Mouse (Mus musculus): ENCODE data around the gene Cenpk.
"Not testable (repeated sequence)": the region's sequence is repeated elsewhere in the genome, so short reads cannot be mapped to it uniquely, and the experiment has no call there.

Cenpk gene

DNA sequence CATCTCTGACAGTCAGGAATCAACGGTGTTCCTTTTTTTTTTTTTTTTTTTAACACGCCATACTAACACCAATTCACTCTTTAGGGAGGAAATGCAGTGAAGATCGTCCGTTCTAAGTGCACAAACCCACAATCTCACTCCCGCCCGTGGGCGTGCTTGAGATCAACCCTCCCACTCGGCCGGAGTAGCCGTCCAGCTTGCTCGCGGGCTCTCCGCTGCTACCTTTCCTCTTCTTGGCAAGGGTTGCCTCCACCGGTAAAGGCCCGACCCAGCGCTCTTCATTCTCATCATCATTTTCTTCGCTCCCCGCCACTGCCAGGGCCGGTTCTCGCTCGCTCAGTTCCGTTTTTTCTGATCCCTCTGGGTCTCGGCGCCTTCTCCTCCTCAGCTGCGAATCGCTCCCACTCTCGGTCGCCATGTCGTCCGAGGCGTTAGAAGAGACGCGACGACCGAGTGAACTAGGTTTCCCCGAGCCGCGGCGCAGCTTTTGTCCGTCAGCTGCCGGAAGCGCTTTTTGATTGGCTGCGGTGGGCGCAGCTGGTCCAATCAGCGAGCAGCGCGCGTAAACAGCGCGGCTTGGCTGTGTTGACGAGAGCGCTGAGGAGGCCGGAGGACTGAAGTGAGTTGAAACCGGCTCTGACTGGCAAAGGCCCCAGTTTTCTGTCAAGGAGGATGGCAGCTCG lies at the start of gene Cenpk, which contains the start of gene Ppwd1:
Gene Cenpk, plus strand, starts transcription at position 228 of the 683 bp plus-strand sequence.
Gene Ppwd1, minus strand, starts transcription at position 460 of the 683 bp plus-strand sequence.
- DNase-seq (ENCODE audit: low read depth, low spot score) = peak; percentile 98

DNA sequence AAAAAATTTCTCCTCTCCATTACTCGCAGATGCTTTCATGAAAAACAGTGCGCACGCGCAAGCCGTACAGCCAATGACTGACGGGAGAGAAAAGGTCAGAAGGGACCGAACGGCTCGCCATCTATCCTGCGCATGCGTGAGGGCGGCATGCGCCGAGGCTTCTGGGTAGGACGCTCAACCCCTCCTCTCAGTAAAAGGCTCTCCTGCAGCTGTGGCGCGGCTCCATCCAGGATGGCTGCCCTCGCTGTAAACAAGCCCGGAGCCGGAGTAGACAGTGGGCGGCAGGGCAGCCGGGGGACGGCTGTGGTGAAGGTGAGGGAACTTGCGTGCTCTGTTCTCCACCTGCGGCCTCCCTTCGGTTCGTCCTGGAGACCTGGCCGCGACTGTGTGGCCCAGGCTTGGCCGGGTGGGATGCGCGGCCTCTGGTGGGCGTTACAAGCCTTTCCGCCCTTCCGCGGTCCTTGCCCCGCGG lies 49.7 kb upstream of the Cenpk start, which contains the start of gene Trim23:
Gene Trim23, plus strand, starts transcription at position 148 of the 472 bp plus-strand sequence.
- peak; percentile 99 for DNase-seq (ENCODE audit: low read depth, low spot score)

DNA sequence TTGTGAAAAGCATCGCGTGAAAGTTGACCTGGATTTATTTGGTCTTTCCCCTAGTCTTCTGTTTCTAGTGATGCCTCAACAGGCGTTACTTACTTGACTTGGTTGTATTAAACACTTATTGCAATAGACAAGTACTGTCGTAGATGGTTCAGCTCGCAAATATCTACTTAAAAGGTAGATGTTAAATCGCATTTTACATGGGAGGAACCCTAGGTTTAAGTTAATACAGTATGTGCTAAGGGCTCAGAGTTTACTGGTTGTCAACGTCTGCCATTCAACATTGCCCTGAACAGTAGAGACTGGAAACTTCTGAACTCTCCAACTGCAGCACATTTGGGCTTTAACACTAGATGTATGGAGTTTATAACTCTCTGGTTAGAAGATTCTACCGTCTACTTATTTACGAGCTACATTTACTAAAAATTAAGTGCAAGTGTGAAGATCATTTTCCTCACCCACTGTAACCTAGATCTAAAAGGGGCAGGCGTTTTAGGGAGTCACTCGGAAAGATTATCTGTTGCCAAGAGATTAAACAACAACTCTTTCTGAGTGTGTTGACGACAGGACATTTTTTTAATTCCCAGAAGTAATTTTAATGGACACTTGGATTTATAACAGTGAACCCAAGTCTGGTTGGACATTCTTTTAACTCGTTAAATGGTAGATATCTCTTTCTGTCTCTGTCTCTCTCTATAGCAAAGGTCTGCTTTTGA lies 49.1 kb upstream of the Cenpk start:
- no peak for DNase-seq (ENCODE audit: low read depth, low spot score)

DNA sequence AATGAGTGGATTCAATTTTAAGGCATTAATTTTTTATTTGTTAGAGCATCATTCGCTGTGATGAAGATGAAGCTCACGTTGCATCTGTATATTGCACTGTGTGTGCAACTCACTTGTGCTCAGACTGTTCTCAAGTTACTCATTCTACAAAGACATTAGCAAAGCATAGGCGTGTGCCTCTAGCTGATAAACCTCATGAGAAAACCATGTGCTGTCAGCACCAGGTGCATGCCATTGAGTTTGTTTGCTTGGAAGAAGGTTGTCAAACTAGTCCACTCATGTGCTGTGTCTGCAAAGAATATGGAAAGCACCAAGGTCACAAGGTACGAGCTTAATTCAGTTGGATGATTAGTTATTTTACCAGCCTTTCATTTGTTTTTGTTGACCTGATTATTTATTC lies 41.1 kb upstream of the Cenpk start:
- DNase-seq (ENCODE audit: low read depth, low spot score) = no peak

DNA sequence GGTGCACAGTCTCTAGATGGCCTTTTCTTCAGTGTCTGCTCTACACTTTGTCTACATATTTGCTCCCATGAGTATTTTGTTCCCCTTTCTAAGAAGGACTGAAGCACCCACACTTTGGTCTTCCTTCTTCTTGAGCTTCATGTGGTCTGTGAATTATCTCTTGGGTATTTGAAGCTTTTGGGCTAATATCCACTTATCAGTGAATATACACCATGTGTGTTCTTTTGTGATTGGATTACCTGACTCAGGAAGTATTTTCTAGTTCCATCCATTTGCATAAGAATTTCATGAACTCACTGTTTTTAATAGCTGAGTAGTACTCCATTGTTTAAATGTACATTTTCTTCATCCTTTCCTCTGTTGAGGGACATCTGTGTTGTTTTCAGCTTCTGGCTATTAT lies 32.5 kb upstream of the Cenpk start:
- DNase-seq (ENCODE audit: low read depth, low spot score) = not testable (repeated sequence)

DNA sequence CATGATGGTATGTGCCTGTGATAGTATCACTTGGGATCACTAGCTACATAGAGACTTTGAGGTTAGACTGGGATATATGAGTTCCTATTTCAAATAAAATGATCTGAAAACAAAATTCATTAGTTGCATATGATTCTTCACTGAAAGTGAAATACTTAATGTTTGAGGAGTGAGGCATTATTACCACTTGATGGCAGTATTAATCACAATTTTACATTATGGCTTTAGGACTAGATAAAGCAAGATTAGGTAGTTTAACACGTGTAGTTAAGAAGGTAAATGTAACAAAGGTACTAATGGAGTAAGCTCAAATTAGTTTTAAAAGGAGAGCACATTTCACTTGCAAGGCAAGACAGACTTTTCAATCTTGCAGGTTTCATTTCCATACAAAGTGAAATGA lies 24.1 kb upstream of the Cenpk start:
- DNase-seq (ENCODE audit: low read depth, low spot score) = peak; percentile 22

DNA sequence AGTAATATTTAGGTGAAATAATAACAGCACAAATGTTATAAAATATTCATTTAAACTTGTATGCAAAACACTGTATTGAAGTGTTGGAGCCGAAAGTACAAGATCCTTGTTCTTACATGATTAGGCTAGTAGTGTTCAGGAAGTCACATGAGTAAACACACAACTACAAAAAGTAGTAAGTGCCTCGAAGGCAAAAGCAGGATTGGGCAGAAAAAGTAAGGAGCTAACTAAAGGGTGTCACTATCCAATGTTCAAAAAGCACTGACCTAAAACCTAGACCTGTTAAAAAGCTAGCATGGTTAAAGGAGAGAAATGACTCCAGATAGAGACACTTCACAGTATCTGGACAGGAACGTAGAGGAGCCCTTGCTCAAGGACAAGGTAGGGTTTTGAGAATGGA lies 933 bp upstream of the Cenpk start:
- no peak for DNase-seq (ENCODE audit: low read depth, low spot score)

DNA sequence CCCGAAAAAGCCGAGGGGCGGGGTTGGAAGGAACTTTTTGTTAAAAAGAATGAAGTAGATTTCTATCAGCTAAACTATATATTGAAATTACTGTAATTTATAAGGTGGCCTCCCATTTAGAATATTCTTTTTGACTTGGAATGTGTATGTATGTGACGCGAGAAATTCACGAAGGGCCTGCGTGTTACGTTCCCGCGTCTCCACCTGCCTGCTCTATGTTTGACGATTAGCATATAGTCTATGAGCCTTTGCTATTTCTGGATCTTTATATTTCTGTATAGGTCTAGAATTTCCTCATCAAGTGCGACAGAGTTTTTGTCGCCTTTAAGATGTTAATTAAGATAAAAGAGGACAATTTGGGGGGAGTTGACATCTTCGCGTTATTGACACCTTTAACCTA lies 770 bp downstream of the Cenpk start:
- DNase-seq (ENCODE audit: low read depth, low spot score) = peak; percentile 42

DNA sequence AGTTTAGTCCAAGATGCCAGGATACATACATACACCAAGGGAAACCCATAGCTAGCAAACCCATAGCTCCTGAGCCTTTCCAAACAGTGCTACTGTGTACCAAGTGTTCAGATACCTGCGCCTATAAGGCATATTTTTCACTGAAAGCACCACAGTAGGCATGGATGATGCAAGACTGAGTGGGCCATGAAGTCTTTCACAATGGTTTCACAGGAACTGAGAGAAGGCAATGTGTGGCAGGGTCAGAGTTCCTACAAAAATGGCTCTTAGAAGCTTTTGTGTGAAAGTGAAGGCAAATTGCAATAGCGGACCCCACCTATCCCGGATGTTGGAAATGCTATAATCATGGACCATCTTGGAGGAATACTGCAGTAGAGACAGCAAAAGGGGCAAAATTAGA lies 30.6 kb downstream of the Cenpk start:
- no peak for DNase-seq (ENCODE audit: low read depth, low spot score)

DNA sequence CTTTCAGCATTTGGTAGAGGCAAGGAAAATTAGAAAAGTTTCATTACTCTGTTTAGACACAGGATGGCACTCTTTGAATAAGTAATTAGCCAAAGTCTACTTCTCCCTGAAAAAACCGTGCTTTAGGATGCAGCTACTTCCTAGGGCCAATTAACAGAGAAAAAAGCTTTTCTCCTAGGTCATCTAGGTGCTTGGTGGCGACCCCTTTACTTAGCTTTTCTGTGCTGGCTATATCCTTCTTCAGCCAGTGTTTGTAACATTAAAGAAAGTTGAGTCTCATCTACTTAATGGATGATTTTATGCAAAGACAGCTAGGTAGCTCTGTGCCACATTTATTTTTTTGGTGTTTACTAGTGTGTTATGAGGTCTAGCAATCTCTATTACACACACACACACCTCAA lies 56.6 kb downstream of the Cenpk start:
- peak; percentile 62 for DNase-seq (ENCODE audit: low read depth, low spot score)

DNA sequence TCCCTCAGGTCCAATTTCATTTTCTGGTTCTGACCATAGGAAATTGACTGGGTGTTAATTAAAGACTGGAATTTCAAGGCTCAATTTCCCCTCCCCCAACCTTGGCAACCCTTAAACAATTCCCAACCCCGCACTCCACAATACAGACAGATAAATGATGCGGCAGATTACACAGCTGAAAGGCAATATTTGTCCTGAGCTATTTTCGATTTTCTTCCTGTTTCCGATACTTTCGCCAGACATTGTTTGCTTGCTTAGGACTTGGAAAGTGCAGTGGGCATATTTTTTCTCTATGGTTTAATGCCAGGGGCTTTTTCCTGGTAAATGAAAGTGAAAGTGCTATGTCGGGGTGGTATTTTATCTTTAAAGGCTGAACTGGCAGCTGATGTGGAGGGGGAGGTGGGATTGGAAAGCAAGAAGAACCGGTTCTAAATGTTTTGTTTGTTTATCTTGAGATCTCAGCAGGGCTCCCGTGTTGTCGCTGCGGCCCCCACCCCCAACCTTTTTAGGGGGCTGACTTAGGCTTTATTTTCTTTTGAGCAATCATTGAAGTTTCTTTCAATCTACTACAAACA lies 57.4 kb downstream of the Cenpk start:
- peak; percentile 68 for DNase-seq (ENCODE audit: low read depth, low spot score)

DNA sequence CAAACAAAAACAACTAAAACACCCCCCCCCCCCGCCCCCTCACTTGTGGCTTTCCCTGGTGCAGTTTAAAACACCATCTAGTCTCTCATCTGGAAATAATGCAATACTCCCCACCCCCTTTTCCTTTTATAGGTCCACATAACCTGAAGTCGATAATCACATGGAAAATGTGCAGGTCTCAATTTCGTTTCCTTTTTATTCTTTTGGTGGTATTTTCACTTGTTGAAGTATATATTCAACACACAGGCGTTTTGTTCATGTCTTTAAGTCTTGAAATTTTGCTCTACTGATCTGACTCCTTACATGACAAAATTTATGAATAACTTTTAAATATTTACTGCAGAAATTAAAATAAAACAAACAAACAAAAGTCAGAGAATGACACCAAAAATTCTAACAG lies 57.9 kb downstream of the Cenpk start:
- DNase-seq (ENCODE audit: low read depth, low spot score) = peak; percentile 54

DNA sequence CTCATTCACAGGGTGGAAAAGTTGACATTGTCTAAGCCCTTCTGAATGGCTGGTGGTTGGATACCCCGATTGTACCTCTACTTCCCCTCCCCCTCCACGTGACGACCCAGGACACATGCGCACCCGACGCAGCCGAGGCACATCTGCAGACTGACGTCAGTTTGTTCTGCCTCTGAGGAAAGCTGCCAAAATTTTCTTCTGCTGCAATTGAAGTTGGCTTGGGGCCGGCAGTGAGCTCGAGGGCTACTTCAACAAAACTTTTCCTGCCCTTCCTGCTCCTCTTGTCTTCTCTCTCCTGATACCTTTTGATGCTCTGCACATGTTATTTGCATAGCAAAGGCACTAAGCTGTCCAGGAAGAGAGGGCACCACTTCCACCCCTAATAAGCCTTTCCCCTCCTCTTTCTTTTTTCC lies 58.5 kb downstream of the Cenpk start:
- peak; percentile 96 for DNase-seq (ENCODE audit: low read depth, low spot score)

DNA sequence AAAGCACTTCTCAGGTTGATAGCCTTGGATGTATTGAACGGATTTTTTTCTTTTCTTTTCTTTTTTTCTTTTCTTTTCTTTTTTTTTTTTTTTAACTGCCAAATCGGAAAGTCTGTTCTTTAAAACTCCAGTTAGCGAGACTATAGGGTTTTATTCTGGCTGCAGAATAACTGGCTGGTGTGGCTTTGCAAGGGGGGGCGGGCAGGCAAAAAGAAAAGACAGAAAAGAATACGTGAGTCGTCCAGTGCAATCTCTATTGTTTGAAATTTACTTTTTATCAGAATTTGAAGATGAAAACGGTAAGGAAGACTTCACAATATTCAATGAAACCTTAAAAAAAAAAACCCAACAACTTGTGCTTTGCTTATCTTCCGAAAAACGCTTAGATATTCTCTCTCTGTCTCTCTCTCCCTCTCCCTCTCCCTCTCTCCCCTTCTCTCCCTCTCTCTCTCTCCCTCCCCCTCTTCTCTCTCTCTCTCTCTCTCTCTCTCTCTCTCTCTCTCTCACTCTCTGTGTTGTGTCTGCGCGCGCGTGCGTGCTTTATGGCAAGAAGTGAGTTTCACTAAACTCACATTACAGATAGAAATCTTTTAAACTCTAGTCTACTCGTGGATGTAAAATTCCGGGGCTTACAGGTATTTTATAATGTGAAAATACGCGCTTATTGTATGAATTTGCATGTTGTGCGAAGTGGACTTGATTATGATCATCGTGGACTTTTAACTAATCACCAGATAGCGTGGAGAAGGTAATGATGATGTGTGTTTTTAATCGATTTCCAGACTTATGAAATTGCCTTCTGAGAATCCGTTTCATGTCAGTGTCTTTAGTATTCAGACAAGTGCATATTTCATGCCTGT lies 59.2 kb downstream of the Cenpk start, which contains the start of gene Adamts6:
Gene Adamts6, plus strand, starts transcription at position 470 of the 860 bp plus-strand sequence.
- DNase-seq (ENCODE audit: low read depth, low spot score) = peak; percentile 71

DNA sequence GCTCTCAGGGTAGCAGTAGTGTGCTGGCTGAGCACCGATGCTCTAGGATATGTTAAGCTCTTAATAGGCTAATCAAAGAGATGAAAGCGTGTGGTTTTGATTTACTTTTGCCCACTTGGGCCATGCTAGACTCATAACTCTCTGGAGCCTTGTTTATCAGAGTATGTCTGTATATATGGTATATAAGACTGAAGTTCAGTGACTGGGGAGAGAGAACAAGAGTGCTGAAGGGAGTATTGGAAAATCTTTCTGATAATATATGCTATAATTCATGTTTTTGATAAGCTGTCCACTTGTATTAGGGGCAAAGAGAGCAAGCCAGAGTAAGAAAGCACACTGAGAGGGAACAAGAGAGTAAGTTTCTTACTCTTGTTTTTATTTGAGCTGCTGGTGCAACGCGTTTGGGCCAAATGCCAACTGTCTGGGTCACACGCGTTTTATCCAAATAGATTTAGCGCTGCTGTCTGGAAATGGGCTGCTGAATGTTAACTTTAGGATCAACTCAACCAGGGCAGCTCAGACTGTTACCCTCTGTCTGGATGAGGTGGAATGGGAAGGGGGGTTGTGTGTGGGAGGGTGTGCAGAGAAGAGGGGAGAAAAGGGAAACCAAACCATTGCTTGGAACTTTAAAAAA lies 59.9 kb downstream of the Cenpk start:
- DNase-seq (ENCODE audit: low read depth, low spot score) = peak; percentile 69

DNA sequence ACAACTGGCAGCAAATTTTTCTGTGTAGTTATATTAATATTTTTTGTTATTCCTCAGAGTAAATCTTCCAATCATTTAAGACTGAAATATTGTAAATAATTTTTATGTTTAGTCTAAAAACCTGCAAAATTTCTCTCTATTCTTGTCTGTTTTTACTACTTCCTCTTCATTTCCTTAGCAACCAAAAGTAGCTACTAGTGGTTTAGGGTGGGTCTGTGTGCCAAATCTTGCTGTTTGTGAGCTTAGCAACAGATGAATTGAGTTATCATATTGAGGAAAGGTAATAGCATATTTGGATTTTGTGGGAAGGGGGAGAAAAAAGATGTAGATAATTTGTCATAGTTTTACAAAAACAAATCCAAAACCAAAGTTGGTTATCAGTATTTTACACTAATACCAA lies 60.8 kb downstream of the Cenpk start:
- DNase-seq (ENCODE audit: low read depth, low spot score) = peak; percentile 59

DNA sequence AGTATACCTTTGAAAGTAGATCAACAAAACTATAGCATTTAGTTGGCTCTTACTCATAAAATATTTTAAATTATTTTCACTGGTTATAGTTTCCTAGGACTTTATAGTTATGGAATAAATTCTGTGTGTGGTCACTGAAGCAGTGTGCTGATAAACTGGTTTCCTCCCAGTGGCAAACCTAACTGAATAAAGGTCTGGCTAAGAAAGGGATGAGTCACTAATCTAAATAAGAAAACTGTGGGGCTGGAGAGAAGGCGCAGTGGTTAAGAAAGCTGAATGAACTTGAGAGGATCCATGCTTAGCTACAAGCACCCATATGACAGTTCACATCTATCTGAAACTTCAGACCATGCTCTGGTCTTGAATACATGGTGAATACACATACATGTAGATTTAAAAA lies 67.1 kb downstream of the Cenpk start:
- no peak for DNase-seq (ENCODE audit: low read depth, low spot score)
